14 mouse cellular contexts compared by ENCODE assay signal in genomic region chr9:80157840-80158465, GRCm38 (mm10). TPM values are rescaled to one million over a fixed set of nuclear protein-coding genes. Genes with fewer than 3 reads are reported as not detected.
DNase-seq lines count a peak whose midpoint lies in the region.
"Had no signal": no experiment of that assay in that cellular context is flagged by ENCODE, and none has a peak within 500 bp of the region (broad histone marks: within the 10 kb centered on the region; RNA-seq: fewer than 3 reads in every experiment).

No protein-coding gene starts in this region.

- intact Hi-C loops in heart, postnatal 10 days (cut with DNase I) = no loop called here

- DNase-seq in heart, adult 11 months = peak; percentile 75
- no peak for DNase-seq in heart, postnatal 10 days
- DNase-seq in kidney, adult 8-10 months = peak; percentile 79 to 81
- peak; percentile 85 to 89 for DNase-seq in kidney, postnatal 25 days
- DNase-seq in yolk sac, embryonic 10.5 days (ENCODE audit: low spot score) = peak; percentile 66
- DNase-seq in T-cell, adult 2 months (ENCODE audit: low spot score) = no peak
- DNase-seq in lung, postnatal 36 days = no peak
- no peak for DNase-seq in adrenal gland, adult 8-10 months
- DNase-seq: adrenal gland, adult 2 months; cerebellum, adult 11 months; cerebellum, postnatal 25 days; gastrocnemius, postnatal 25 days; heart, postnatal 36 days; thymus, postnatal 36 days had no signal

RNA-seq across cellular contexts. Expression of gene Myo6, which starts 6.9 kb away (rescaled TPM):
- total RNA-seq in heart, postnatal 10 days (2021) = 10 to 100 TPM; 17.7 to 18.7 TPM
- 10 to 100 TPM; 27.8 to 51.3 (median 42.8) TPM for total RNA-seq in adrenal gland, adult 8-10 months (2022)

Comparison
In these comparisons a context has a peak if more than half of its experiments do, and no peak if none do; other contexts are left out.
1. DNase-seq: peak in heart, adult 11 months (single experiment), kidney, adult 8-10 months (2 of 2), kidney, postnatal 25 days (2 of 2) and yolk sac, embryonic 10.5 days (single experiment); none in heart, postnatal 10 days (0 of 2), T-cell, adult 2 months (single experiment), lung, postnatal 36 days (single experiment) and adrenal gland, adult 8-10 months (single experiment).